Mouse (Mus musculus) embryo, embryonic 11.5 days (tissue): Measurements from ENCODE around the gene Crtc1.

Experiments used
- DNase-seq: peaks from one replicate; pipeline ENCODE4 v3.0.0-alpha.2; 2012; ENCODE audit warnings: low read depth, low spot score

Crtc1 gene

DNA sequence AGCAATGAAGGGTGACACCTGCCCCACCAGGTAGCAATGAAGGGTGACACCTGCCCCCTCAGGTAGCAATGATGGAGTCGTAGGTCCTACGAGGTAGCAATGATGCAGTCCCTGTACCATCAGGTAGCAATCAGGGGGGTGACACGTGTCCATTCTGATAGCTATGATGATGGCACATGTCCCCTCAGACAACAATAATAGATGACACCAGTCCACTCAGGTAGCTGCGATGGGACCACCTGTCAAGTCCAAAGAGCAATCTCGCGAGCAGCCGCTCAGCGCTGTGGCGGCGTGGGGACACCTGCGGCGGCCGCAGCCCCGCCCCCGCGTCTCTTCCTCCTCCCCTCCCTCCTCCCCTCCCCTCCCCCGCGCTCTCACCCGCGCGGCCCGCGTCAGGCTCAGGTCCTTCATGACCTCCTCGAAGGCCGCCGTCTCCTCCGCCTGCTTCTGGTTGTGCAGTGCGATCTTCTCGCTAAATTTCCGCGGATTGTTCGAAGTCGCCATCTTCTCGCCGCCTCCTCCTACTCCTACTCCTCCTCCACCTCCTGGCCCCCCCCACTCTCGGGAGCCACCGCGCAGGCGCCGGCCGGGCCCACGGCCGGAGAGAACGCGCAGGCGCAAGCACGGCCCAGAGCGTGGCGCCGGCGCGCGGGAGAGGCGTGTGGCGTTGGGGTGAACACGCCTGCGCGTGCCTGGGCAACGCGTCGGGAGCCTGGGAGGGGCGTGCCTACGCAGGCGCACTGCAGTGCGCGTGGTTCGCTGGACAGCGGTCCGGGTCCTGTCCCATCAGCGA lies at the start of gene Crtc1:
TSS of gene Crtc1 (minus strand) at position 525 of the 793 bp plus-strand sequence.
- DNase-seq = peak; percentile 96

DNA sequence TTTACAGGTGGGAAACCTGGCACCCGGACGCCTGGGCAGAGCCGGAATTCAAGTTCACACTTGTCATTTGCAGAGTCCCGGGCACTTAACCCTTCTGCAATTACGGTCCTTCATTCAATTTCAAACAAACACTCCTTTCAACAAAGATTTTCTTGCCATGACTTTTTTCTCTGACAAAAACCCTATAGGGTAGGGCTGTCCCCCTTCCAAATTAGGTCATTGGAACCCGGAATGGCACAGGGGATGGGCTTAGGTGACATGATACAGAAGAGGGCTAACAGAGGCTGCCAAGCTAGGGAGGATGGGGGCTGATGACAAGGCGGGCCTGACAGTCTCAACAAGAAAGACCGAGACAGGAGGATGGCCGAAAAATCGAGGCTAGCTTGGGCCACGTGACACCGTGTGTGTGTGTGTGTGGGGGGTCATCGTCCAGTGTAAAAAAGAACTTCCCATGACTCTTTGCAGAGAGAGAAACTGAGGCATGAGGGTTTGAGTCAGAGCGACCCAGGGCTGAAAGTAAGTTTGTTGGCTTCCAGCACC lies 49.6 kb upstream of the Crtc1 start:
- DNase-seq = no peak

DNA sequence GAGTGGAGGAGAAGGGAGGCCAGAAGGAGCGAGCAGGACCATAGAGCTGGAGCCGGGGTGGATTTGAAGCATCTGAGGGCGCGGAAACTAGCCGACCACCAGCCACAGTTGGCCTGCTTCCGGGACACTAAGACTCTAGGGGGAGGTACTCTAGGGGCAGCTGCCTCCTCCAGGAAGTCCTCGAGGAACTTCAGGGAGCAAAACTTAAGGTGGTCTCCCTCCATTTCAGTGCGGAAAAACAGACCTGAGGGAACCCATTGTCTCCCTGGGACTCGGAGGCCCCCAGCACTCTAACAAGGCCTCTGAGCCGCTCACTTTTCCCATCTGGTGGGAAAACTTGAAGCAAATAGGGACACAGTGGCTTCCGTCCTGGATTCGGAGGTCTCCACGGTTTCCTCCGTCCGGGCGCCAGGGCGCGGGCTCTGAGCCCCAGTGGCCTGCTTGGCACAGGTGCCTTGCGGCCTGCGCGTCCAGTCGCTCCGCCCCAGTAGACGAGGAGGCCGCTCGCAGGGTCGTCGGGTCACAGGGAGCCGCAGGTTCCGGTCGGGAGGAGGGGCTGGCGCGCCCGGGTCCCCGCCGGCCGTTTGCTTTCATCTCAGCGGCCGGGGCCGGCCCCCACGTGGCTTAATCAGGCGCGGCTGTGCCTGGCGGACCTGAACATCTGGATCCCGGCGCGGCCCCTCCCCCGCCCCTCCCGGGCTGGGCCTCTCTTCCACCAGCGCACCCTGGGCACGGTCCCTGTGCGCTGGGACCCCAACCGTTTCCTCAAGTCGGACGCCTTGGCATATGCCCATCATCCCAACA lies 48.8 kb upstream of the Crtc1 start:
- no peak for DNase-seq

DNA sequence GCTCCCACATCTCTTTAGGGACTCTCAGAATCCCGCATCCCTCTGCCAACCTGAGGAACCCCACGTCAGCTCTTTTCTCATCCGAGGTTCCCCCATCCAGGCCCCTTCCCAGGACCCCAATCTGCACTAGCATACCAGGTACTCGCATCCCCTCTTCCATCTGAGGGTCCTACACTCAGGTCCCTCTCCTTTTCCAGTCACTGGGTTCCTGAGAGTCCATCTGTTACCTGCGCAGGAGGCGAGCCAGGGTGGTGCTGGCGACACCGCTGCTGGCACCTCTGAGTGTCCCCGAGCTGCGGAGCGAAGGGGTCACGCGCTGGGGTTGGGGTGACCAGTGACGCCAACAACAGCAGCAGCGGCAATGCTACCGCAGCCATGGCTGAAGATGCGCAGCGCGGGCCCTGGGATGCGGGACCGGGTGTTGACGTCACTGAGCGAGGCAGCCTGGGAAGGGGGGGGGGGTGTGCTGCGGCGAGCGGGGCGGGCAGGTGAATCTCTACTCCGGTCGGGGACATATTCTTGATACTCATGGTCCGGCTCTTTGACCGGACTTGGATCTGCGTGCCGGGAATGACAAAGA lies 47.7 kb upstream of the Crtc1 start, which contains the start of gene Tmem59l:
TSS of gene Tmem59l (minus strand) at position 418 of the 580 bp plus-strand sequence.
- no peak for DNase-seq

DNA sequence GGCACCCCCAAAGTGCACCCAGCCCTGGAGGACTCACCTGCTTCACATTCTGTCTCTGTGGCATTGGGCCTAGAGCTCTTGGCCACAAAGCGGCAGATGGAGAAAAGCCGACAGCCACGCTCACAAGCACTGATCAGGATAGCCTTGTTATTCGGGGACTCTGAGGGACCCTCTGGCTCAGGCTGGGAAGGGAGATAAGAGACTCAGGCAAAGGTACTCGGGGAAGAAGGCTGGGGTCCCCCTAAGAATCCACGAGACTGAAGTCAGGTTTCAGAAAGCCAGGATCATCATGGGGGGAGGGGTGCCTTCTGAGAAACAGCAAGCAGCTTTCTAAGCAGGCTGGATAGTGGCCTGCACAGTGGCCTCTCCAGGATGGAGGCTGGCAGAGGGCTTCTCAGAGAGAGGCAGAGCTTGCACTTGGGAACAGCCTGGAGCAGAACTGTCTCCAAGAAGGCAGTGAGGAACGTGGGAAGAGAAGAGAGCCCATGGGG lies 46.9 kb upstream of the Crtc1 start:
- DNase-seq = no peak

DNA sequence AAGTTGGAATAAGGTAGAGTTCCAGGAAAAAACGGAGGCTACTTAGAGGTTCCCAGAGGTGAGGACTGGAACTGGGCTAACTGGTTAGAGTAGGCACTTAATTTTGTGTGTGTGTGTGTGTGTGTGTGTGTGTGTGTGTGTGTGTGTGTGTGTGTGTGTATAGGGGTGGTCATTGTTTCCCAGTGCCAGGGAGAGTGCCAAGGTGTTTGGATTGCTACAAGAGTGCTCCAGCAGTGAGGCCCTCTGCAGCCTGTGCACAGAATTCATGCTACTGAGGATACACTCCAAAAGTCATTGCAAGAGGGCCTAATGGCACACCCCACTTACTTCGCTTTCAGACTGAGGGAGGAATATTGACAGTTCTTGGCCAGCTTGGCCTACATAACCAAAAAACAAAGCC lies 43.6 kb upstream of the Crtc1 start:
- DNase-seq = no peak

DNA sequence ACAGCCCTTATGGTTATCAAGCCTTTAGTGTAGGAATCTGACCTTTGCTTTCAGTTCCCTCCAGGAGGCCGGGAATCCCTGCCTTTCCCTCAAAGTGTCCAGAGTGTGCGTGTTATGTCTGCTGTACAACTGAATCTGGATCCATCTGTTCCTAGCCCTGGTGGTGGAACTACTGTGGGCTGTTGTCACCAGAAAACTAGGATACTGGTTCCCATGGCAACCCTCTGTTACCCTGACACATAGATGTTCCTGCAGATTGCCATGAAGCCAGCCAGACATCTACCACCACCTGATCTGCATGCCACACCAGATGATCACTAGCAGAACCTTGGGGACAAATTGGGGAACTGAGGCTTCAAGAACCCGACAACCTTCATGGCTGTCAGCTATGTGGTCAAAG lies 42.5 kb upstream of the Crtc1 start:
- DNase-seq = no peak

DNA sequence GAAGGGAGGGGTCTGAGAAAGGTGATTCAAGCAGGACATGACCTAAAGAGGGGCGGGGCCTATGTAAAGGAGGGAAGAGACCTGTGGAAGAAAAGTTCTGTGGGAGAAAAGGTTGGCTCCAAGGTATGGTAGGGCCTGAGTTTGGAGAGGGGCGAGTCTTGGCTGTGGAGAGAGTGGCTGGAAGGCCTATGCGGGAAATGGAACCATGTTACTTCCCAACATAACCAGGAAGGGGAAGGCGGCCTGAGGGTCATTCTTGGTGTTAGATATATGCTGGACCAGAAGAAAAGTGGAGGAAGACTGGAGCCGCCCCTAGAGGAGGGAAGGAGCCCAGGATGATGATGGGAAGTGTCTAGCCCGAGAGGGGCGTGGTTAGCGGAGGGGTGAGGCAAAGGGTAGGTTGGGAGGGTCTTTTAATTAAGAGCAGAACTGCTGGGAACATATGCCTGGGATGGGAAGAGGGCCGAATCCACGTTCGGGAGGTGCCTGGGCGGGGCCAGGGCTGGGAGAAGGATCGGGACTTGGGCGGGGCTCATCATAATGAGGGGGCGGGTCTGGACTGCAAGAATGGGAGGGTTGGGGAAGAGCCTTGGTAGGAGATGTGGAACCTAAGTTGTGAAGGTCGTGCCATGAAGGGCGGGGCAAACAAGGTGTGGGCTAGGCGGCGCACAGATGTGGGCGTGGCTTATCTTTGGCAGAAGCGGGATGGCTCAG lies 38.0 kb upstream of the Crtc1 start:
- DNase-seq = no peak

DNA sequence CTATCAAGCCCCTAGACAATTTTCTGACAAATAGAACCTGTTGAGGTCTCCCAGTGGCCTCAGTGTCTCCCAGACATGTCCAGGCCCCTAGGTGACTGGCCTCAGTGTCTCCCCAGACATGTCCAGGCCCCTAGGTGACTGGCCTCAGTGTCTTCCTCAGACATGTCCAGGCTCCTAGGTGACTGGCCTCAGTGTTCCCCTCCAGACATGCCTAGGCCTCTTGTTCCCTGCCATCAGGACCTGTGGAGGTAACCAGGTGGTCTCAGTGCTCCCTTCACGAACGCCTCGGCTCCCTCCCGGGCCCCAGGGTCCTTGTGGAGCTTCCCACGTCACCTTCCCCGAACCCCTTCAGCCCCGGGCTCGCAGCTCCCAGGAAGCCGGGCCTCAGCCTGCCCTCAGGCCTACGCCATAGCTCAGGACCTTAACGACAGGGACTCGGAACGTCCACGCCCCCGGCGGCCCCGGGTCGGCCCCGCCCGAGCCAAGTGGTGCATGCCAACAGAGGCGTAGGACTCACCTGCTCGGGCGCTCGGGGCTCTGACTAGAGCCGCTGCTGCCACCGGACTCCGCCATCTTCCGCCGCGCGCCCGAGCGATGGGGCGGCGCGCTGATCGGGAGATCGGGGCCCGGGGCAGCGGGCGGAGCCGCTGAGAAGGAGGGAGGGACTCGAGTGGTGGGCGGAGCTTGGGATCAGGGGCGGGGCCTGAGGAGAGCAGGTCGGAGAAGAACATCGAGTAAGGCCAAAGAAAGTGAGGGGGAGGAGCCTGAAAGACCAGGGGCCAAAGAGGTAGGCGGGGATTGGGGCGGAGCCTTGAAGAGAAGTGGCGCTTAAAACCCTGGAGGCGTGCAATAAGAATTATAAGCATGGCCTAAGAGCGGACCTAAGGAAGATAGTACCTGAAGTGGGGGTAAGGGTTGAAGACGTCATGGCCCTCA lies 37.2 kb upstream of the Crtc1 start, which contains the start of gene Klhl26:
TSS of gene Klhl26 (minus strand) at position 636 of the 936 bp plus-strand sequence.
- peak; percentile 89 for DNase-seq

DNA sequence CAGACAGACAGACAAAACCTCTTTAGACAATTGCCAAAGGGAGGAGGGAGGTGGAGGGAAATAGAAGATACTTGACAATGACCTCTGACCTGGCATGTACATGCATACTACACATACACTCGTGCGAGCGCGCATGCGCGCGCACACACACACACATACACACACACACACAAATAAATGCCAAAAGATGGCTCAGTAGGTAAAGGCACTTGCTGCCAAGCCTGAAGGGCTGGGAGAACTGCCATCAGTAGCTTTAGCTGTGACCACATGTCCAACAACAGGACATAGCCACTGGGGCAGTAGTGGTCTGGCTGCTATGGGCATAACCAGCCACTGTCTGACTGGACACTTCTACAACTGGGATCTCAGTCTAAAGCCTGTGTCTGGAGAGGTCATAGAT lies 32.5 kb upstream of the Crtc1 start:
- DNase-seq = no peak

DNA sequence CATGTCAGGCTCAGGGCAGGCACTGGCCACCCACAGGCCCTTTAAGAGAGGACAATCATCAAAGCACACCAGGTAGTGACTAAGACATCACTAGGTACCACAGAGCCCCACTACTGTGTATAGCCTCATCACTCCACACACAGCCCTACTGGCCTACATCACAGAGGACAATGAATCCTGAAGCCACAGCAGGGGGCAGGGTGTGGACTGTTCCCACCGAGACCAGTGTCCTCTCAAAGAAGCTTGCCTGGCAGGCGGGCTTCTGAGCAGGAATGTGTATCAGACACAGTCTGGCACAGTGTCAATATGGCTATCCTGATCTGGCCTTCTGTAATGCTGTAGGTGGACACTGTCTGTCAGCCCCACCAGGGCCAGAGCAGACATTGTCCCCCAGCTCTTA lies 30.6 kb upstream of the Crtc1 start:
- no peak for DNase-seq

DNA sequence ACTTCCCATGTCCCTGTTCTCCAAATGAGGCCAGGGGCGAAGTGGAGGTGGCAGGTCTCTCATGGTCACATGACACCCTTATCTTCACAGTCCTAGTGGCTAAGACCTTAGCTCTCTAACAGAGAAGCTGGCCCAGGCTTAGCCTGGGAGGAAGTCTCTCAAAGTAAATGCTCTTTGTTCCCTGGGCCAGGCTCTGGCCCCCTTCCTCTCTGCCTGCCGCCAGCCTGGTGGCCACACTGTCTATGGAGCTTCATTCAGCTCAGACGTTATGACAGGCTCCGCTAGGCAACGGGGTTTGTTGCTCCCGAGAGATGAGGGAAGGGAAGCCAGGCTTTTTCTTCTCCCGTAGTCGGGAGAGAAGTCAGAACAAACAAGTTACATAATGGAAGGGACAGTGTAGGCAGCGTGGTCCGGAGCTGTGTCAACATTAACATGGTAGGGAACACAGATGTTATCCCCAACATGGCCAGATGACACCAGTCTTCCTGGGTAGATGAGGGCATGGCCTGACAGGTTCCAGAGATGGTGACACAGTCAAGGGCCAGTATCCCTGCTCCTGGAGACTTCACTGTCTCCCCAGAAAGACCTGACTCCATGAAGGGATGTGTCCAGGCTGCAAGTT lies 30.0 kb upstream of the Crtc1 start:
- DNase-seq = no peak

DNA sequence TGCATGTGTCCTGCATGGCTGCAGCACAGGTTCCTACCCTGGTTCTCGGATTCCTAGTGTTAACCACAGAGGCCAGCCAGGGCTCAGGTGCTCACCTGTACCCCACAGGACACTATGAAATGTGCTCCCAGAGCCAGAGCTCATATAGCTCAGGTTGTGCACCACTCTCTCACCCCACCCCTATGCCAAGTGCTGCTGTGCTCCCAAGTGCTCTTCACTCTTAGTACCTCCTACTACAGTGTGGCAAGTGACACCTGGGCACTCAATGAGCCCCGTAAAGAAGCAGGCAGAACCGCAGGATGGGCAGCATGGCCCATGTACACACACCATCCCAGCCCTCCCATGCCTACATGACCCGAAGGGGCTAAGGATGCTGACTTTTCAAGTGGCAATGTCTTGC lies 29.4 kb upstream of the Crtc1 start:
- DNase-seq = no peak

DNA sequence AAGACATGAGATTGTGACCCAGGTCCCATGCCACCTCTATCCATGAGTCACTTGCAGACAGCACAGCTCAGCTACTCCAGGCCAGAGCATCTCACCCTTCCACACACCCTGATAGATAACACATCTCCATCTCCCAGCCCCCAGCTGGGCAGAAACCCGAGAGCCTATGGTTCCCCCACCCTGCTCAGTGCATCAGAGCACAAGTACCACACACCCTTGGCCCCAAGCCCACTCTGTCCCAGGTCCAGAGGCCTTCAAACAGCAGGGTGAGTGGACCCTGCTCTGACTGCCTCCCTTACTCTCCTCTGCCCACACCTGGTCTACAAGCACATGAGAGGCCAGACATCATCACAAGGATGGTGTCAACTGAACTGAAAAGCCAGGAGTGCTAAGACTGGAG lies 28.5 kb upstream of the Crtc1 start:
- no peak for DNase-seq

DNA sequence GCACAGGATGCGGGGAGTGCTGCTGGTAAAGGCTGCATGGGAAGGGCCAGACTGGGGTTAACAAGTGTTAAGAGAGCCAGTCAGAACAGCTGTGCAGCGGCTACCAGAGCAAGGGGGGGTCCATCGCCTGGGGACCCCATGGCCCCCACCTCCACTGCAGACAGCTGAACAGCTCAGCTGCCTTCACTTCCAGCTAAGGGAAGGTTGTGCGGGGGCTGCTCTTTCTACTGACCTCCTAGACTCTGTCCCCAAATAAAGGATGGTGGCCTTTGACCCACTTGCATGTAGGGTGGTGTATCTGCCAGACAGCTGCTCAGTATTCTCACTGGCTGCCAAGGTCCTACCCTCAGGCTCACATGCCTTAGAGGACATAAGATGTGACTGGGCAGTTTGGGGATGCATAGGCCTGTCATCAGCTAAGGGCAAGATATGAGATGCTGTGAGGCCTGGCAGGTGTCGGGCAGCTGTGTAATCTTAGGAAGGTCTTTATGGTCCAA lies 27.9 kb upstream of the Crtc1 start:
- DNase-seq = no peak

DNA sequence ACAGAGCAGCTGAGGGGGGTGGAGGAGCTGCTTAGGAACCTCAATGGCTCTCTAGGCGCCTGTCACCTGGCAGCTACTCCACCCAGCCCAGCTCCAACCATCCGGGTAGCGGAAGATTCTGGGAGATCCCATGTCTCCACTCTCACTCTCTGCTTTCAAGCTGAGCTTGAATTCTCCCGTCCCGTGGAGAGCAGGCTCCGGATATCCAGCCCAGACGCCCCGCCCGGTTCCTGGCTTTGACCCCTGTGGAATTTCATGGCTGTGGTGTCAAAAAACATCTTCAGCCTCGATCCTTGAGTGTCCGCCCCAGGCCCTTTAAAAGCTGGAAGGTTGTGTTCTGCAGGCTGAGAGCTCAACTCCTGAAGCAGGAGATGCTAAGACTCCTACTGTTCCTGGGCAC lies 27.4 kb upstream of the Crtc1 start:
- DNase-seq = no peak

DNA sequence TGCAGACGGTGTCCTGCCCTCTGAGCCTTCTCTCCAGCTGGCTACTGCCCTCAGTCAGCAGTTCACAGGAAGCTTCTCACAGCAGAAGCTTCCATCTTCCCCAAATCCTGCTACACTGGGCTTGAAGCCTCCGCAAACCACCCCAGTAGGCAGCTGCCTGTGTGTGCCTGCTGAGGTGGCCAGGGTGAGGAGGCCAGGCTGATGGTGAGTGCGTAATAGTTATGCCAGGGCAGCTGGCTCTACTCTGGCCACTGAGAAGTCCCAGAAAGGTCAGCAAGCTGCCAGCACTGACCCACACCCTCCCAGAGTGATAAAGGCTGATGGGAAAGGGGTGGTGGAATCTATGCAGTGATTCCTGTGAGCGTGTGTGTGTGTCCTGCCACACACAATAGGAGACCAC lies 26.9 kb upstream of the Crtc1 start:
- DNase-seq = no peak

DNA sequence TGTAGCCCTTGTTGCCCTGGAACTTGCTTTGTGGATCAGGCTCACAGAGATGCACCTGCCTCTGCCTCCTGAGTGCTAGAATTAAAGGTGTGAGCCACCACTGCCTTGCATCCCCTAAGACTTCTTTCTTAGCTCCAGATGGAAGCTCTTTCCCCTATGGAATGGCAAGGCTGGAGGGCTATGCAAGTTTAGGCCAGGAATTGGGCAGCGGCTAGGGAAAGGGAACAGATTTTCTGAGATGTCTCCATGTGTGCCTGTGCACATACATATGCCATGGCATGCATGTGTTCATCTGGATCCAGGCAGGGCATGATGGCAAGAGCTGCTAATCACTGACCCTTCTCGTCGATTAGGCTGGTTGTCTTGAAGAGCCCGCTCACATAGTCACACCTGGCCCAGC lies 26.3 kb upstream of the Crtc1 start:
- no peak for DNase-seq

DNA sequence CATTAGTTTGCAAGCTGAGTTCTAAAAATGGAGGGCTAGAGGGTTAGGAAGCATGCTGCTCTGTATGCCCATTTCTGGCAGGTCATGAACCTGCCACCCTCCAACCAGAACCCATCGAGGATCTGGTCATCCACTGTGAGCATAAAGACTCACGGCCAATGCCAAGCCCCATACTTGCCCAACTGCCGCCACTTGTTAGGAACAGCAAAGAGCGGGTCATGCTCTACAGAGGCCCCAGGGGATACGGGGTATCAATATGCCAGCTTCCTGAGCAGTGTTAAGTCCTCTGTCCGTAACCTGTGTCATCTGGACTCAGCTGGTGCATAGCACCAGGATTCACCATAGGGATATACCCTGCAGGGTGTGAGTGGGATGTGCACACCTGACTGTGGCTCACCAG lies 24.8 kb upstream of the Crtc1 start:
- no peak for DNase-seq

DNA sequence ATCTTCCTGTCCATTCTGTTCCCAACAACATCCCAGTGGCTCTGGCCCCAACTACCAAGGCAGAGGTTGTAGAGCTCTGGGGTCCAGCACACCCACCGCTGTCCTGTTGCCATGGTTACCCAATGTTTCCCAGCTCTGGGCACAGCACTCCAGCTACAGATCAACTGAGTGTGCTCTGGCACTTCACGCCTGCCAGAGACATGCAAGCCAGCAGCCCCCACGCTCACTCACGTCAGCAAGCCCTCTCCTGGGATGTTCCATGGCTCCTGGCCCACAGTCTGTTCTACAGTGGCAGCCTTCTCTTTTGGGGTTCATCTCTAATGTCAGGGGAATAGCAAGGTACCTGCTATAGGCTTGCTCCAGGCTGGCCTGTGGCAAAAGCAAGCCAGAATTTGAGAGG lies 23.9 kb upstream of the Crtc1 start:
- no peak for DNase-seq
